Mouse (Mus musculus) left cerebral cortex, postnatal 4 days (tissue): Measurements from ENCODE around the gene Gab2. TPM values are rescaled to one million over a fixed set of nuclear protein-coding genes. Genes with fewer than 3 reads are reported as not detected.

Source experiments
- DNase-seq: peaks from one replicate; pipeline ENCODE4 v3.0.0-alpha.2; 2022
- intact Hi-C: fragments of 180-260 bp; cut with DNase I; formaldehyde crosslinking; loops from one replicate; pipeline ENCODE4 v1.15.1; 2025
- total RNA-seq, 2 experiments: library from RNA; stranded (reverse); gene quantifications; 2 replicates each; pipeline ENCODE4 v1.2.3; 2021

Gene Gab2
- 10 to 100 TPM; 37.3 to 41.0 TPM for total RNA-seq

DNA sequence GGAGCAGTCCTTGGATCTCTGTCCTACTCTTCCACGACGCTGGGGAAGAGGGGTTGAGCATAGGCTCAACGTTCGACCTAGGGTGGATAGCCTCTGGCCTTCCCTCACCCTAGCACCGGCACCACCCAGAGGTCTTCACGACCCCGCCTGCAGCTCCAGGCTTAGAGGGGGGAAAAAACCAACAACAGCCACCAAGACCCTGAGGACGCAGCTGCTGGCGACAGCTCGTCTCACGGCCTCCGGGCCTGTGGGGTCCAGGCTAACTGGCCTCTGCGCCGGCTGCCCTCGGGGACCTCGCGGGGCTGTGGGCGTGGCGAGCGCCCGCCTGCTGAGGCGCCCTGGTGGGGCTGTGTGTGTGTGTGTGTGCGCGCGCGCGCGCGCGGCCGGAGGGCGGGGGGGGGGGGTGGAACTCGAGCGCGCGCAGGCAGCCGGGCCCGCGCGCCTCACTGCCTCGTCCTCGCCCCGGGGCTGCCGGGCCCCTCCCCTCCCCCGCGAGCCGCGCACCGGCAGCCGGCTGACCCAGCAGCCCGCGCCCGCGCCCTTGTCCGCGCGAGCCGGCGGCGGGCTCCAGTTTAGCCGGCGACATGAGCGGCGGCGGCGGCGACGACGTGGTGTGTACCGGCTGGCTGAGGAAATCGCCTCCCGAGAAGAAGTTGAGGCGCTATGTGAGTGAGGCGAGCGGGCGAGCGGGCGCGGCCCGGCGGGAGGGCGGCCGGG lies at the start of gene Gab2:
Gab2 (plus strand) TSS at position 345 of the 717 bp plus-strand sequence.
- intact Hi-C loops = loop anchor here (5.0 to 10.0 kb wide), 2 partner anchors 109 to 213 kb away; no protein-coding TSS in a partner anchor
- DNase-seq = peak; percentile 67

DNA sequence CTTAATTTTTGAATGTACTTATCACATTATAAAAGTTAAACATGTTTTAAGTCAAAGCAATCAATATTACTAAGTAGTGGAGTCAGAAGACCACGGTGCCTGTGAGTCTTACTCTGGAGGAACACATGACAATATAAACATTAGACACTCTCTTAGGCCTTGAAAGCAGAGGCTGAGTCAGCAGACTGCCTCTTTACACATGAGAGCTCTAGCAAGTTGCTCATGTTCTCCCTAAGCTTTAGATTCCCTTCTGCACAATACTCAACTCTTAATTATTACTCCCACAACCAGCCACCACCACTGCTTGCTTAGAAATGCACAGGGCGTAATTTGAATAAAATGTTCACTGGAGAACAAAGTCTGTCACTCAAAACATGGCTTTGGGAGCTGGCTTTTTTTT lies 49.0 kb upstream of the Gab2 start:
- intact Hi-C loops = no loop called here
- no peak for DNase-seq

DNA sequence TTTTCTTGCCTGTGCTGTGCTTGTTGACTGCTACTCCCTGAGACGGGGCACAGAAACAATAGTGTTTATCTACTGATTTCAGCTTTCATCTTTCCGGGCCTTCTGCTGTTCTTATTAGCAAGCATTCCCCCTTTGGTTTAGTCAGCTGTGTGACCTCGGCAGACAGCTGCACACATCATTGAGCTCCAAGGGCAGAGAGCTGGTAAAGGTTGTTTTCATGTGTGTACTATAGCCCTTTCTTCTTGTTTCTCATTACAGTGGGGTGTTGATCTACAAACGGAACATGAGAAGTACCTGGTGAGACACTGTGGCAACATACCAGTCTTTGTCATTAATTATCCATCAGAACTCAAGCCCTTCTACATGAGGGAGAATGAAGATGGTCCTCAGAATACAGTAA lies 41.7 kb upstream of the Gab2 start:
- intact Hi-C loops = no loop called here
- DNase-seq = no peak

DNA sequence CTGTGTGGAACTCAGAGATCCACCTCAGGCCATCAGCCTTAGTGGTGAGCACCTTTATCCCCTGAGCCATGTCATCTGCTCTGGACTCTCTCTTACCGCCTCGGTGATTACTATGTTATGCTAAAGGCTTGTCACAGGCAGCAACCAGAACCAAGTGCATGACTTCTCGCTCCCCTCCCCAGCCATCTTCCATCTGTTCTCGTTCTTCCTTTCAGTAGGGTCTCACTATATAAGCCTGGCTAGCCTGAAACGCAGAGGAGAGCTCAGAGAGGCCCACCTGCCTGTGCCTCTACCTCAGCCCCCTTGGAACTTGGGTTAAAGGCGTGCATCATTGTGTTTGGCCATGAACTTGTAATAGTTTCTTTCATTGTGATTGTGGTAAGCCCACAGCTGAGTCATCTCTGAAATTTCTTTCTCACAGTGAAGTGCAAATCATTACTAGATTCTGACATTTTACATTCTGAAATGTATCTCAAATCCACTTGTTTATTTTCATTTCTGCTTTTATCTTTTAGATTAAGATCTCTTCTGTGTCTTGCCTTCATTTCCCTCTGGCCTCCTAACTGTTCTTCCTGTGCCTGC lies 39.4 kb upstream of the Gab2 start:
- DNase-seq = no peak
- intact Hi-C loops = no loop called here

DNA sequence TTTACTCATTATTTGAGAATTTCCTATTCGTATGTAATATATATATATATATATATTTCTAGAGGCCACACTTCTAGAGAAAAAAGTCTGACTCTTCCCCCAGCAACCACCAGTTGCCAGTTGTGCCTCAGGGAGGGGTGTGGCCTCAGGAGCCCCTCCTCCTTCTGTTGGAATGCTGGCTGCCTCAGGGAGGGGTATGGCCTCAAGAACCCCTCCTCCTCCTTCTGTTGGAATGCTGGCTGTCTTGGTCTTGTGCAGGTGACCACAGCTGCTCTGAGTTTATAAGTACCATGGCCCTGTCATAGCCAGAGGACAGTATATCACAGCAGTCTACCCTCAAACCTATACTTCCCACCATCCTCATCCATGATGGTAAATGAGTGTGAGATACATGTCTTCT lies 38.4 kb upstream of the Gab2 start:
- no peak for DNase-seq
- intact Hi-C loops = no loop called here

DNA sequence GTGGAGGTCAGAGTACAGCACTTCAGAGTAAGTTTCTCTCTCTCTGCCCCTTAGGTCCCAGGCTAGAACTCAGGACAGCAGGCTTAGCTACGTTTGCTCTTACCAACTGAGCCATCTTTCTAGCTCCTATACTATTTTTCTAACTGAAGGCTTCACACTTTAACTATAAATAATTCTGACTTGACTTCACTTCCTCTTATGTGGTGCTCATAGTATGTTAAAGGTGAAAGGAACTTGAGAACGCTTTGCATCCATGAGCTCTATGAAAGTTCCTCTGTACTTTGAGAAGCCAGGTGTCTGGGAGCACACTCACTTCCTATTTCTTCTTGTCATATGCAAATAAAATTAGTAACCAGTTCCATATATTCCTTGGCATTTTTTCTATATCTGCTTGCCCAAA lies 20.4 kb upstream of the Gab2 start:
- no peak for DNase-seq
- intact Hi-C loops = no loop called here

DNA sequence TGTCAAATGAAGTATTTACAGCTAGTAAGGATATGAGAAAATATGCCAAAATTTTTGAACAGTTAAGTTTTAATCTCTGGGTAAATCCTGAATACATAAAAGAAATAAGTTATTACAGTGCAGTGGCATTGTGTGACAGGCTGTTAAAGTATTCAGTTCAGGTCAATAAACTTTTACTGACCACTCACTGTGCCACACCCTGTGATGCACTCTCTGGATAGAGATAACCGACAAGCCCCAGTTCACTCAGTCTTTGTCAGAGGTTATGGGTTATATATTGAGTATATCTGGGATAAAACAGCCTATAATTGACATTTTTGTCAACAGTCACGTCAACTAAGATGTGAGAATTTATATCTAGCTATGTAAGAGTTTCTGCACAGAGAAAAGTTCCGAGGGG lies 9.9 kb upstream of the Gab2 start:
- DNase-seq = no peak
- intact Hi-C loops = no loop called here

DNA sequence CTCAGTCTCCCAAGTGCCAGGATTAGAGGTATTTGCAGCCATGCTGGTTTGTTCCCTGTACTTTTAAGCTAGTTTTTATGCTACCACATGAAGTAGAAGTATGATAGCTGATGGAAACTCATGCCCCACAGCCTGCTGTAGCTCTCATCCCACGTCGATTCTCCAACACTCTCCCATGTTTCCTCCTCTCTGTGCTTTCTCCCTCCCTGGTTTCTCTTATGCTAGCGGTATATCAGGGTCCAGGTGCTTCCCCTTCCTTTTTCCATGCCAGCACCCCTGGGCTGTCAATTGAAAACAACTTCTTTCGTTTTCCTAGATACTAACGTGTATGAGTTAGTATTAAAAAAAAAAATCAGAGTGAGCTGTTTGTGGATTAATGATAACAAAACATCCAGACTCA lies 9.3 kb upstream of the Gab2 start:
- no peak for DNase-seq
- intact Hi-C loops = no loop called here

DNA sequence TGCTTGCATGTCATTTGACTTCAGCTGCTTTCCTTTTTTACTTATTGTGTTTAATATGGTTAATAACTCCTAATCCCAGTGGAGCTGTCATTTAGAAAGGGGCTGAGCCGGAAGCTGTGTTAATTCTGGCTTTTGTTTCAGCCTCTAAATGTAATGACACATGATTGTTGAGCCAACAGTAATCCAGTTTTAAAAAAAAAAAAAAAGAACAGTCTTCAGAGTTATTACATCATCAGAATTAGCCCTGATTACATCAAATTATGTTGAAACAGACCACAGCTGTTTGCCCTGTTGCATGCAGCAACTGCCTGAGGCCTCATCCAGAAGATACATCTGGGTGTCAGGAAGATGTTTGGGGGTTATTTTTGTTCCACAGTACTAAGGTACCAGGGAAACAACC lies 6.4 kb upstream of the Gab2 start:
- intact Hi-C loops = no loop called here
- no peak for DNase-seq

DNA sequence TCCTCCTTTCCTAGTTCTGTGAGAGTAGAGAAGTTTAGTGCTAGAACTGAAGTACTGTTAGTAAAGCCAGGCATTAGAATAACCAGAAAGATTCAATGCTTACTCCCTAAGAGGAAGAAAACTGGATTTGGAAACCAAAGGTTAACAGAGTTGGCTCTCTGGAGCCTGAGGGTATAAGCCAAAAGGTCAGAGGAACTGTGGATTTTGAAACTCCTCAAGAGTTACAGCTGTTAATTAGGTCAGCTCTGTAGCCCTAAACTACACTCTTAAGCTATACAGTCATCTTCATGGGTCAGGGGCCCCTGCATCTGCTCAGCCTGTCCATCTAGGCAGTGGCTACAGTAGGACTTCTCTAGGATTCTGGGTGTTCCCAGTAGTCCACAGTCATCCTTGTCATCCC lies 4.4 kb upstream of the Gab2 start:
- no peak for DNase-seq

DNA sequence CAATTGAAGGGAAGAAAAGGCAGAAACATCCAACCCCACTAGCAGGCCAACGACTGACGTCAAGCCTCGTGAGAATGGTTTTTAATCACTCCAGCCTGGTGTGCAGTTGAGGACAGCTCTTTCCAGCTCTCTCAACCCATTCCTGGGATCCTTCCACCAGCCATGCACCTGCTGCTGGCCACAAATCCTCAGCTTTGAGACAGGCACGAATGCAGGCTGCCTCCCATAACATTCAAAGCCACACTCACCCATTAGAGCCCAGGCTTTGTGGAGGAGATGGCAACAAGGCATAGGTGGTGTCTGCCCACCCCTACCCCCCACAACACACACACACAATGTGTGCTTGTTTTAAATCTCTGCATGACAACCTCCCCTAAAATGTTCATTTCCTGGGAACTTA lies 2.7 kb upstream of the Gab2 start:
- no peak for DNase-seq

More for the DNA sequence above, 4.4 kb upstream of the Gab2 start:
- intact Hi-C loops = no loop called here

DNA sequence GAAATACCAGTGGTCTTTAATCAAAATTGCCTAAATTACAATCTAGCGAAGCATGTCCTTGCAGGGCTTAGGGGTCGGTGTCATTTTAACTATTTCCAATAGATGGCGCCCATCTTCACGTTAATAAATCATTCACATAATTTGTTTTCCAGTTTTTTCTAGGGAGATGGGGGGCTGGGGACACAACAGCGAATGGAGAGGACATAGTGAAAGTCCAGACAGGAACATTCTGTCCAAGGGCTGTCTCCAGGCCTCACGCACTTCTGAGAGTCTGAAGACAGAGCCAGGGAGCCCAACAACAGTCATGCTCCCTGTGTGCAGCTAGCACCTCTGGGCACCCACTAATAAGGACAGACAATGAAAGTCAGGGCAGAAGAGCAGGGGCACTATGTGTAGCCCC lies 2.2 kb upstream of the Gab2 start:
- intact Hi-C loops = no loop called here
- peak; percentile 16 for DNase-seq

More for the DNA sequence above, 2.7 kb upstream of the Gab2 start:
- intact Hi-C loops = no loop called here

DNA sequence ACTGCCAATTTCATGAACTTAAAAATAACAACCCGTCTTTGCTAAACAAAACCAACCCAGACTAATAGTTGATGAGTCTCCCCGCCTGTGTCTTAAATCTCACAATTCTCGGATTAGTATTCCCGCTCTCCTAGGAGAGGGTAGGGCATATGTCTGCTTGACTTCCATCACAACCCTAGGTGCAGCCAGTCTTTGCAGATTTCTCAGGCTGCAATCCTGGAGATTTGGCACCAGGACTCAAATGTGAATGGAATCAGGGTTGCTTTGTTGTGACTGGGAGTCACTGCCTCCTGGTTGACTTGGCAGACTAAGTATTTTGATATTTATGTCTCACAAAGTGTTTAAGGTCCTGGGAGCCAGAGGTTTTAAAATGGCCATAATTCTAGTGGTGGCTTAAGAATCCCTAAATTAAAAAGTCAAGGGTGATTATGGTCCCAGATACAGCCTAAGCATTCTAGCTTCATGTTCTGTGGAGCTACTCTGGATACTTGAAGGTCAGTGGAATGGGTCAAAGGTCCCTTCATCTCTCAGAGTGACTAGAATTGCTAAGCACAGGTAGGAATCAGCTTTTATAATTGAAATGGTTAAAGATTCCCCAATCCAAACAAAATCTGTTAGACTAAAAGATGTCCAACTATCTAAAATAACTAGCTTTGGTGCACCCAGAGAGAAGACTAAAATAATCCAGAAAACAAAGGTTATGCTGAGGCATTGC lies 1.6 kb upstream of the Gab2 start:
- intact Hi-C loops = loop anchor here (5.0 to 10.0 kb wide), 2 partner anchors 108 to 215 kb away; no protein-coding TSS in a partner anchor
- DNase-seq = no peak

DNA sequence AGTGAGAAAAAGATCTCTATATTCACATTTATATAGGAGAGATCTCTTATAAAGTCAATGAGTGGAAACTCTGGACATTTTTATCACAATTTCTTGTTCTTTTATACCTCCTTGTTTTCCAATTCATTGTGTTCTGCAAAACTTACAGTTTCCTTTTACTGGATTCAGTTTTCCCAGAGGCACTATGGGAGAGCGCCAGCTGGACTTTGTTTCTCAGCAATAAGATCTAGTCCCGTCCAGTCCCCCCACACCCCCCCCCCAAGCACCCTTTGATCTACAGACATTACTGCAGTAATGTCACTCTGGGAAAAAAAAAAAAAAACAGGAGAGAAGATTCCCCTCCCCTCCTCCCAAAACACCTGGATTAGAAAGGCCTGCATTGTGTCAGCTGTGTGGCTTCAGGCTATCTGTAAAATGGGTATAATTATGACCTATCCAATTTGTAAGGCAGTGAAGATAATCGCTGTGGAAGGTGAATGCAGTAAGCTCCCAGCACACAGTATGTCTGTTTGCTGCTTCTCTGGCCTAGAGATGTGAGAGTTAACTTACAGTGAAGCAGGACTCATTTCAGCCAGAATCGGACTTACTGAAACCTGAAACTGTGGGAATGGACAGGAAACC lies 655 bp upstream of the Gab2 start:
- intact Hi-C loops = loop anchor here (5.0 to 10.0 kb wide), 2 partner anchors 108 to 214 kb away; no protein-coding TSS in a partner anchor
- no peak for DNase-seq

DNA sequence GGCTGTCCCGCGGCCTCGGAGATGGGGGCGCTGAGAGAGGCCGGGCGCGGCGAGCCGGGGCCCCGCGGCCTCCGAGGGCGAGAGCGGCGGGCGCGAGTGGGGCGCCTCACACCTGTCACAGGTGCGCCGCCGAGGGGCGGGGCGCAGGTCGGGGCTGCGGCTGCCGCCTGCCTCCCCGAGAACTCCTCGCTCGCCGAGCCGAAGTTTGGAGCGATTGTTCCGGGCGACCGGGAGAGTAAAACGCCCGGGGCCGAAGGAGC lies 503 bp downstream of the Gab2 start:
- intact Hi-C loops = loop anchor here (5.0 to 10.0 kb wide), 2 partner anchors 110 to 213 kb away; no protein-coding TSS in a partner anchor
- DNase-seq = no peak

DNA sequence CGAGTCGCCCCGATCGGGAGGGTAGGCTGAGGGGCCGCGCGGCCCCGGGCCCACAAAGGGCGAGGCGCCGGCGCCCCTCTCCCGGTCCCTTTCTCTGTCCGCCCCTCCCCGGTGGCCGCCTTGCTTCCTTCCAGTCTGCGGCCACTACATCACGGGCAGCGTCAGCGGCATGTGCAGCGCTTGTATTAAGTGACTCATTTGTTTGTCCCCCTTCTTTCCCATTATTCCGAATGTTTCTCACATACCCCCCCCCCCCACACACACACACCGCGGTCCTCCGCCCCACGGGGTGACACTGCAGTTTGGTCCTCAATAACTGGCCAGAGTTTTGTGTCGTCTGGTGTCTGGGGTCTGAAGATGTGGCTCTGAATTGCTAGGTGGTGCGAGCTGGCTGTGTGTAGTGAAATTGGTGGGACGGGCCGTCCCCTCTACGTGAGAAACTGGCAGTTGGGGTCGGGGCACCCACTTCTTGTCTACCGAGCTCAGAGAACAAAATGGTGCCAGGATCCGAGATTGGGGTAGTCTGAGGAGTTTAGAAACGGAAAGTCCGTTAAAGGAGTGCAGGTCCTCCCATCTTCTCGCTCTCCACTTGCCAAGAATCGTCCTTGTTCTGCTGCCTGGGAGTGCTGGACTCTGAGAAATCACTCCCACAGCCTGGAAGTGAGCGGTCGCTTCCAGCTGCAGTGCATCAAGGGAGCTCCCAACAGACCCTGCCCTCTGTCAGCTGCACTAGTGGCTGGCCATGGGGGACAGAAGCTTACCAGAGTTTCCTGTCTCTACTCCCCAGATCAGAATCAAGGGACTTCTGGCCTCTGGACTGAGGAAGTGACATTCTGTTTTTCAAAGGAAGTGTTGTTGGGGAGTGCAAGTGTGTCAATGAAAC lies 1.1 kb downstream of the Gab2 start:
- DNase-seq = peak; percentile 48
- intact Hi-C loops = loop anchor here (5.0 to 10.0 kb wide), 2 partner anchors 110 to 212 kb away; no protein-coding TSS in a partner anchor

DNA sequence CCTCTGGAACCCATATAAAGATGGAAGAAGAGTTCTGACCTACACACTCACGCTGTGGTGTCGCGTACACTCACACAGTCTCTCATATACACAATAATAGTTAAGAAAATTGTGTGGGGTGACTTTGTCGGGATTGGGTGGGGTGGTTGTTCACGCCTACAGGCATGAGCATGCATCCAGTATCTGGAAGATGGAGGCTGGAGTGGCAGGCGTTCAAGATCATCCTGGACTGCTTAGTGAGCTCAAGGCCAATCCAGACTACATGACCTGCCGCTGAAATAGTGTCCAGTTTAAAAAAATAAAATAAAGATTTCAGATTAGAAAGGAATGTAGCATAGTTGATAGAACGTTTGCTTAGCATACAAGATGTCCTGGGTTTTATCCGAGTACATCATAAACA lies 2.2 kb downstream of the Gab2 start:
- intact Hi-C loops = loop anchor here (5.0 to 10.0 kb wide), 2 partner anchors 111 to 211 kb away; no protein-coding TSS in a partner anchor
- DNase-seq = no peak

DNA sequence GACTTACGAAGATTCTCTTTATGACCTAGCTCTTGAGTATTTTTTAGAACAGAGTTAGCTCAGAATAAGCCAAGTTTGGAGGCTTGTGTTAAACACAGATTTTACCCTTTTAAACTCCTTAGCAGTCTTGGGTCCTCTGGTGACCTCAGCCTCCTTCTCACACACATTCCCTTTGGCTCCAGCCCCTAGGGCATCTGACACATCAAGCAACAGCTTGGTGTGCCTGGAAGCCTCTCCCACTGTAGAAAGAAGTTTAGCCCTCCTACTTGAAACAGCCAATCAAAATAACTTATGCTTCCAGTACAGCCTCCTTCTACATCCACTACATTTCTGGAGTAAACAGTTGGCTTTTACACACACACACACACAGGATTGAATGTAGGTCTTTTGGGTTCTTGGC lies 2.8 kb downstream of the Gab2 start:
- DNase-seq = no peak
- intact Hi-C loops = loop anchor here (5.0 to 10.0 kb wide), 2 partner anchors 112 to 211 kb away; no protein-coding TSS in a partner anchor

DNA sequence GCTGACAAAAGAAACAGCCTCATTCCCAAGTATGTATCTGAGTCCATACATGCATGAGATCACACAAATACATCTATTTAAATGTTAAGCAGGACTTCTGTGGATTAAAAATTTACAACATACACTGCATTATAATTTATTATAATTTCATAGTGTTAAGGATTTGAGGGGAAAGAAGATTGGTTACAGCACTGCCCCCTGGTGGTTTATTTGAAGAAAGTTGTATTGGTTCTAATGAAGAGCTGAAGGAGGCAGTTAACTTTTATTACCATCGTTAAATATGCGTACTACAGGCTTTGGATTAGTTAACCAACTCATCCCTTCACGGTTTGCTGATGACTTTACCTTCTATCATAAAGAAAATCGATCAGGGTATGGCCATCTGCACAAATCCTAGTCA lies 3.9 kb downstream of the Gab2 start:
- no peak for DNase-seq
- intact Hi-C loops = loop anchor here (10.0 kb wide), 1 partner anchor 210 kb away; no protein-coding TSS in a partner anchor

DNA sequence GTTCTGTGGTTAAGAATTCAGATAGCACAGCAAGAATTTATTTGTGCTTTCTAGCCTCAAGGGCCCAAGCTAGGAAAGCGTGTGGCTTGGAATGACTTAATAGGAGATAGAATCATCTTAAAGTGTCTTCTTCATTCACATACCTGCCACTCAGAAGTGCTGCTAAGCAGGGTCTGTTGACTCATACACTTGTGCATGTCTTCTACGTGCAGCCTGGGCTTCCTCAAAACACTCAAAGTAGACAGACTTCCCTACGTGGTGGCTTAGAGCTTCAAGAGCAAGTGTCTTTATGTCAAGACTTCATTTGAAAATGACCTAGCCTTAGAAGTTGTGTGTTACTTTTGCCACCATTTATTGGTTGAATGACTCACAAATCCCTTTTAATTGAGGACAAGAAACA lies 12.9 kb downstream of the Gab2 start:
- intact Hi-C loops = no loop called here
- no peak for DNase-seq
